Mouse (Mus musculus) heart, embryonic 16.5 days (tissue): ENCODE results near the gene Vmn1r178. TPM values are rescaled to one million over a fixed set of nuclear protein-coding genes. Genes with fewer than 3 reads are reported as not detected.
"Not testable (repeated sequence)": the region's sequence is repeated elsewhere in the genome, so short reads cannot be mapped to it uniquely, and the experiment has no call there.

Experiments used
- ATAC-seq: fragments of 200-750 bp; cut with Nextera tagmentation; replicated peaks from 2 replicates; pipeline ENCODE4 v1.8.0; 2017; ENCODE audit warnings: moderate number of reproducible peaks; ENCODE audit not compliant: insufficient read depth, low FRiP score; ENCODE audit errors: extremely low read depth
- H3K27ac ChIP-seq: fragments of 300-500 bp; sonication (generic); 2 replicates; pipeline ENCODE4 v1.5.1; 2014; ENCODE audit warnings: mild to moderate bottlenecking, low read length, control low read depth, moderate library complexity
- H3K27me3 ChIP-seq: fragments of 300-500 bp; sonication (generic); 2 replicates; pipeline ENCODE4 v1.6.1; 2014; ENCODE audit warnings: low read length, mixed read lengths; ENCODE audit not compliant: control insufficient read depth, insufficient read depth
- H3K36me3 ChIP-seq: fragments of 300-500 bp; sonication (generic); 2 replicates; pipeline ENCODE4 v1.6.1; 2014; ENCODE audit not compliant: control insufficient read depth, insufficient read depth
- H3K4me1 ChIP-seq: fragments of 300-500 bp; sonication (generic); 2 replicates; pipeline ENCODE4 v1.6.1; 2014; ENCODE audit warnings: low read length, mixed read lengths; ENCODE audit not compliant: control insufficient read depth, insufficient read depth
- H3K4me2 ChIP-seq: fragments of 300-500 bp; sonication (generic); 2 replicates; pipeline ENCODE4 v1.6.1; 2014; ENCODE audit warnings: low read depth, mild to moderate bottlenecking, control low read depth, low read length
- H3K4me3 ChIP-seq: fragments of 300-500 bp; sonication (generic); 2 replicates; pipeline ENCODE4 v1.5.1; 2014; ENCODE audit warnings: mild to moderate bottlenecking, control low read depth, low read length
- H3K9ac ChIP-seq: fragments of 300-500 bp; sonication (generic); 2 replicates; pipeline ENCODE4 v1.6.1; 2014; ENCODE audit warnings: low read length, control low read depth
- H3K9me3 ChIP-seq: fragments of 300-500 bp; sonication (generic); replicated peaks from 2 replicates; pipeline ENCODE4 v1.6.1; 2016; ENCODE audit warnings: low read length; ENCODE audit not compliant: control insufficient read depth
- WGBS: fragments of 180-500 bp; shearing (Covaris S2); extraction: QIAGEN DNeasy Blood & Tissue Kit; methylation state at CpG from one replicate; pipeline ENCODE4 v1.1.7; 2014; 5-methylcytosine and 5-hydroxymethylcytosine counted together
- polyA plus RNA-seq: library from polyadenylated mRNA; unstranded; fragments of >200 nt; fragmentation: Nextera tagmentation; extraction: Ambion mirVana; gene quantifications from 2 replicates; pipeline ENCODE4 v1.2.1, GENCODE M21; 2015

Vmn1r178 gene
- polyA plus RNA-seq, result not detected in 2 replicates

GRCm38 (mm10) chr7:23891709-23892108, at the start of gene Vmn1r178:
Gene Vmn1r178 (plus strand): TSS chr7:23892009.
- H3K27ac ChIP-seq, result no peak within 1 kb of the TSS
- H3K9me3 ChIP-seq, result peaks cover 16% of the 10 kb centered on the region
- H3K27me3 ChIP-seq, result no peaks in the 10 kb centered on the region
- 63% methylated on average over 1 of the region's 1 CpGs for WGBS
- H3K4me2 ChIP-seq, result no peak within 1 kb of the TSS
- no peaks in the 10 kb centered on the region for H3K36me3 ChIP-seq
- H3K4me1 ChIP-seq, result no peaks in the 10 kb centered on the region
- H3K9ac ChIP-seq, result no peak within 1 kb of the TSS
- ATAC-seq, result no peak
- H3K4me3 ChIP-seq, result no peak within 1 kb of the TSS

GRCm38 (mm10) chr7:23866349-23866748, 25.5 kb upstream of the Vmn1r178 start, which contains the start of gene Vmn1r177:
Gene Vmn1r177 (minus strand): TSS chr7:23866449.
- H3K27me3 ChIP-seq, H3K4me2 ChIP-seq, H3K9me3 ChIP-seq, H3K4me3 ChIP-seq, H3K9ac ChIP-seq, ATAC-seq, H3K27ac ChIP-seq, H3K4me1 ChIP-seq, H3K36me3 ChIP-seq: not testable (repeated sequence)
- 11% methylated on average over 1 of the region's 1 CpGs for WGBS

- WGBS, result 55% methylated on average over 3 of the region's 4 CpGs
- not testable (repeated sequence) for H3K27ac ChIP-seq, H3K27me3 ChIP-seq, H3K36me3 ChIP-seq, H3K4me3 ChIP-seq, H3K9ac ChIP-seq, H3K4me2 ChIP-seq, H3K9me3 ChIP-seq, ATAC-seq, H3K4me1 ChIP-seq
Observed at GRCm38 (mm10) chr7:23876918-23877317, 14.9 kb upstream of the Vmn1r178 start.

- Histone ChIP-seq H3K27me3 (no peaks in the 10 kb centered on the region), H3K27ac (no peak within 1 kb of the TSS), H3K9me3 (peaks cover 7% of the 10 kb centered on the region), H3K36me3 (no peaks in the 10 kb centered on the region), H3K4me2 (no peak within 1 kb of the TSS), H3K9ac (no peak within 1 kb of the TSS), H3K4me3 (no peak within 1 kb of the TSS), H3K4me1 (no peaks in the 10 kb centered on the region)
- 35% methylated on average over 2 of the region's 2 CpGs for WGBS
- no peak for ATAC-seq
Observed at GRCm38 (mm10) chr7:23926678-23927077, 34.9 kb downstream of the Vmn1r178 start, which contains the start of gene Vmn1r179. Gene Vmn1r179 (plus strand): TSS chr7:23926978.

Other genes starting within 250 kb of the Vmn1r178 start
- gene Vmn1r172, start 233.7 kb upstream of the Vmn1r178 start, polyA plus RNA-seq, result not detected in 2 replicates
- not detected in 2 replicates for gene Vmn1r173, start 191.3 kb upstream of the Vmn1r178 start, polyA plus RNA-seq
- gene Vmn1r174, start 139.7 kb upstream of the Vmn1r178 start, polyA plus RNA-seq, result not detected in 2 replicates
- not detected in 2 replicates for gene Vmn1r175, start 81.4 kb upstream of the Vmn1r178 start, polyA plus RNA-seq
- gene Vmn1r176, start 54.6 kb upstream of the Vmn1r178 start, polyA plus RNA-seq, result not detected in 2 replicates
- not detected in 2 replicates for gene Vmn1r177, start 25.6 kb upstream of the Vmn1r178 start, polyA plus RNA-seq
- gene Vmn1r179, start 35.0 kb downstream of the Vmn1r178 start, polyA plus RNA-seq, result not detected in 2 replicates
- gene Vmn1r180, start 58.6 kb downstream of the Vmn1r178 start, polyA plus RNA-seq, result not detected in 2 replicates
- gene Vmn1r181, start 82.6 kb downstream of the Vmn1r178 start, polyA plus RNA-seq, result not detected in 2 replicates
- gene V1rd19, start 109.7 kb downstream of the Vmn1r178 start, polyA plus RNA-seq, result not detected in 2 replicates
- gene Vmn1r183, start 161.2 kb downstream of the Vmn1r178 start, polyA plus RNA-seq, result 0.01 TPM in 1 of 2 replicates, not detected in the other
- gene Zfp180, start 189.9 kb downstream of the Vmn1r178 start, polyA plus RNA-seq, result 13.2 and 14.1 TPM in 2 replicates
- gene Zfp112, start 220.3 kb downstream of the Vmn1r178 start, polyA plus RNA-seq, result 5.2 and 6.0 TPM in 2 replicates
- 8.7 and 9.4 TPM in 2 replicates for gene Zfp235, start 242.2 kb downstream of the Vmn1r178 start, polyA plus RNA-seq